Mouse (Mus musculus) CH12.LX (cell line): ENCODE results near the gene Hps3. TPM values are rescaled to one million over a fixed set of nuclear protein-coding genes. Genes with fewer than 3 reads are reported as not detected.

Experiments
- DNase-seq: peaks from one replicate; pipeline ENCODE4 v3.0.0-alpha.2; 2013; ENCODE audit errors: extremely low read depth
- H3K27ac ChIP-seq: 2 replicates; pipeline ENCODE4 v1.5.1; 2012; ENCODE audit warnings: low read depth, mild to moderate bottlenecking, control low read depth, moderate library complexity; ENCODE audit not compliant: insufficient read depth
- H3K27me3 ChIP-seq: replicated peaks from 2 replicates; pipeline ENCODE3; 2012; ENCODE audit warnings: inconsistent platforms
- H3K36me3 ChIP-seq, 2 experiments: replicated peaks in 1 of 2; 2 replicates each; pipeline versions ENCODE3 to v1.6.1; 2012; ENCODE audit warnings: inconsistent platforms in 1 of 2, low read length in 1 of 2, mild to moderate bottlenecking in 1 of 2, mixed read lengths in 1 of 2, moderate library complexity in 1 of 2; ENCODE audit not compliant: control insufficient read depth in 1 of 2, insufficient read depth in 1 of 2
- H3K4me1 ChIP-seq, 2 experiments: 2 replicates each; pipeline ENCODE4 v1.6.1; 2012; ENCODE audit warnings: inconsistent platforms in 1 of 2, moderate library complexity in 1 of 2; ENCODE audit not compliant: insufficient read depth in 2 of 2, control insufficient read depth in 1 of 2
- H3K4me2 ChIP-seq: 2 replicates; pipeline ENCODE4 v1.6.1; 2012; ENCODE audit warnings: low read depth, mild to moderate bottlenecking, control low read depth; ENCODE audit not compliant: poor library complexity, insufficient read depth, severe bottlenecking
- H3K4me3 ChIP-seq, 3 experiments: fragments of 150-350 bp in 1 of 3; sonication (generic) in 1 of 3; replicated peaks in 1 of 3; 2 replicates each; pipeline versions ENCODE3 to v1.5.1; 2011 to 2012; ENCODE audit warnings: low read depth in 2 of 3, low read length in 2 of 3, mild to moderate bottlenecking in 2 of 3, moderate library complexity in 2 of 3, control low read depth in 1 of 3, improper control_type of control experiment in 1 of 3, inconsistent platforms in 1 of 3, mixed read lengths in 1 of 3; ENCODE audit not compliant: poor library complexity in 1 of 3
- H3K79me2 ChIP-seq: replicated peaks from 2 replicates; pipeline ENCODE4 v1.6.1; 2012; ENCODE audit warnings: mild to moderate bottlenecking, moderate library complexity; ENCODE audit not compliant: control insufficient read depth, poor library complexity, insufficient read depth, severe bottlenecking; ENCODE audit errors: extremely low read depth
- H3K9ac ChIP-seq: 2 replicates; pipeline ENCODE4 v1.6.1; 2012; ENCODE audit warnings: low read depth, mild to moderate bottlenecking, control low read depth, moderate library complexity; ENCODE audit not compliant: insufficient read depth
- H3K9me3 ChIP-seq: replicated peaks from 2 replicates; pipeline ENCODE3; 2012; ENCODE audit warnings: low read length, inconsistent platforms, mixed read lengths
- BHLHE40 ChIP-seq: IDR thresholded peaks from 2 replicates; pipeline ENCODE4 v1.6.1; 2011; ENCODE audit warnings: mild to moderate bottlenecking, low read depth, low read length, improper control_type of control experiment
- CHD1 ChIP-seq: IDR thresholded peaks from 2 replicates; pipeline ENCODE4 v1.6.1; 2012; ENCODE audit warnings: low read depth, low read length, improper control_type of control experiment, inconsistent platforms
- CHD2 ChIP-seq: IDR thresholded peaks from 2 replicates; pipeline ENCODE4 v1.6.1; 2011; ENCODE audit warnings: low read length, improper control_type of control experiment
- CTCF ChIP-seq, 2 experiments: IDR thresholded peaks in 1 of 2; conservative IDR thresholded peaks in 1 of 2; 2 replicates each; pipeline ENCODE4 v1.5.1; 2011 to 2012; ENCODE audit warnings: low read depth in 2 of 2, low read length in 2 of 2, improper control_type of control experiment in 1 of 2, inconsistent platforms in 1 of 2, mild to moderate bottlenecking in 1 of 2, moderate library complexity in 1 of 2
- E2F4 ChIP-seq: IDR thresholded peaks from 2 replicates; pipeline ENCODE4 v1.6.1; 2011; ENCODE audit warnings: low read depth, low read length, improper control_type of control experiment; ENCODE audit not compliant: insufficient replicate concordance
- ELF1 ChIP-seq: IDR thresholded peaks from 2 replicates; pipeline ENCODE4 v1.6.1; 2014; ENCODE audit warnings: low read depth, mild to moderate bottlenecking, inconsistent platforms, low read length, improper control_type of control experiment
- EP300 ChIP-seq: IDR thresholded peaks from 2 replicates; pipeline ENCODE4 v1.6.1; 2011; ENCODE audit warnings: low read length, improper control_type of control experiment
- ETS1 ChIP-seq: conservative IDR thresholded peaks from 2 replicates; pipeline ENCODE4 v1.6.1; 2012; ENCODE audit warnings: low read depth, mild to moderate bottlenecking, inconsistent platforms, low read length, improper control_type of control experiment, moderate library complexity
- GABPA ChIP-seq: IDR thresholded peaks from 2 replicates; pipeline ENCODE4 v1.6.1; 2012; ENCODE audit warnings: low read depth, low read length, improper control_type of control experiment, inconsistent platforms; ENCODE audit not compliant: insufficient replicate concordance
- HCFC1 ChIP-seq: IDR thresholded peaks from 2 replicates; pipeline ENCODE4 v1.6.1; 2012; ENCODE audit warnings: low read depth, mild to moderate bottlenecking, inconsistent platforms, low read length, improper control_type of control experiment
- IRF4 ChIP-seq: IDR thresholded peaks from 2 replicates; pipeline ENCODE4 v1.6.1; 2014; ENCODE audit warnings: low read depth, mild to moderate bottlenecking, inconsistent platforms, low read length, improper control_type of control experiment
- JUN ChIP-seq: IDR thresholded peaks from 2 replicates; pipeline ENCODE4 v1.6.1; 2011; ENCODE audit warnings: low read depth, mild to moderate bottlenecking, low read length, improper control_type of control experiment, moderate library complexity; ENCODE audit not compliant: insufficient read depth
- JUND ChIP-seq: conservative IDR thresholded peaks from 2 replicates; pipeline ENCODE4 v1.6.1; 2011; ENCODE audit warnings: low read depth, low read length, improper control_type of control experiment
- KAT2A ChIP-seq: IDR thresholded peaks from 2 replicates; pipeline ENCODE4 v1.6.1; 2012; ENCODE audit warnings: low read length, improper control_type of control experiment, inconsistent platforms; ENCODE audit not compliant: insufficient replicate concordance
- MAFK ChIP-seq: IDR thresholded peaks from 2 replicates; pipeline ENCODE4 v1.6.1; 2011; ENCODE audit warnings: low read length, improper control_type of control experiment; ENCODE audit not compliant: insufficient replicate concordance
- MAX ChIP-seq: IDR thresholded peaks from 2 replicates; pipeline ENCODE4 v1.6.1; 2011; ENCODE audit warnings: low read length, improper control_type of control experiment
- MAZ ChIP-seq: IDR thresholded peaks from 2 replicates; pipeline ENCODE4 v1.6.1; 2012; ENCODE audit warnings: low read depth, mild to moderate bottlenecking, inconsistent platforms, low read length, improper control_type of control experiment, moderate library complexity
- MEF2A ChIP-seq: IDR thresholded peaks from 2 replicates; pipeline ENCODE4 v1.6.1; 2014; ENCODE audit warnings: low read depth, mild to moderate bottlenecking, inconsistent platforms, low read length, improper control_type of control experiment, borderline replicate concordance
- MXI1 ChIP-seq: IDR thresholded peaks from 2 replicates; pipeline ENCODE4 v1.6.1; 2011; ENCODE audit warnings: mild to moderate bottlenecking, low read depth, low read length, improper control_type of control experiment
- MYC ChIP-seq: IDR thresholded peaks from 2 replicates; pipeline ENCODE4 v1.6.1; 2011; ENCODE audit warnings: low read depth, mild to moderate bottlenecking, improper control_type of control experiment, low read length
- NELFE ChIP-seq: IDR thresholded peaks from 2 replicates; pipeline ENCODE4 v1.6.1; 2011; ENCODE audit warnings: low read depth, low read length, improper control_type of control experiment
- NRF1 ChIP-seq: IDR thresholded peaks from 2 replicates; pipeline ENCODE4 v1.6.1; 2014; ENCODE audit warnings: low read depth, mild to moderate bottlenecking, inconsistent platforms, low read length, improper control_type of control experiment, moderate library complexity
- PAX5 ChIP-seq: IDR thresholded peaks from 2 replicates; pipeline ENCODE4 v1.6.1; 2012; ENCODE audit warnings: low read length, inconsistent platforms, mixed read lengths
- POLR2A ChIP-seq: IDR thresholded peaks from 2 replicates; pipeline ENCODE4 v1.6.1; 2011; ENCODE audit warnings: low read depth, mild to moderate bottlenecking, improper control_type of control experiment, low read length
- POLR2AphosphoS2 ChIP-seq: IDR thresholded peaks from 2 replicates; pipeline ENCODE4 v1.6.1; 2011; ENCODE audit warnings: low read depth, low read length, improper control_type of control experiment
- RAD21 ChIP-seq: IDR thresholded peaks from 2 replicates; pipeline ENCODE4 v1.6.1; 2011; ENCODE audit warnings: low read depth, mild to moderate bottlenecking, low read length, improper control_type of control experiment, moderate library complexity
- RCOR1 ChIP-seq: conservative IDR thresholded peaks from 2 replicates; pipeline ENCODE4 v1.6.1; 2012; ENCODE audit warnings: low read depth, mild to moderate bottlenecking, inconsistent platforms, low read length, improper control_type of control experiment
- SIN3A ChIP-seq: IDR thresholded peaks from 2 replicates; pipeline ENCODE4 v1.6.1; 2012; ENCODE audit warnings: low read length, improper control_type of control experiment, inconsistent platforms
- SMC3 ChIP-seq: IDR thresholded peaks from 2 replicates; pipeline ENCODE4 v1.6.1; 2011; ENCODE audit warnings: low read depth, low read length, improper control_type of control experiment
- TBP ChIP-seq: conservative IDR thresholded peaks from 2 replicates; pipeline ENCODE4 v1.6.1; 2011; ENCODE audit warnings: low read depth, low read length, improper control_type of control experiment
- TCF12 ChIP-seq: IDR thresholded peaks from 2 replicates; pipeline ENCODE4 v1.6.1; 2014; ENCODE audit warnings: low read depth, mild to moderate bottlenecking, inconsistent platforms, low read length, improper control_type of control experiment
- UBTF ChIP-seq: IDR thresholded peaks from 2 replicates; pipeline ENCODE4 v1.6.1; 2012; ENCODE audit warnings: low read depth, mild to moderate bottlenecking, inconsistent platforms, low read length, improper control_type of control experiment, moderate library complexity
- USF1 ChIP-seq: IDR thresholded peaks from 2 replicates; pipeline ENCODE4 v1.6.1; 2014; ENCODE audit warnings: low read depth, mild to moderate bottlenecking, inconsistent platforms, low read length, improper control_type of control experiment
- USF2 ChIP-seq: conservative IDR thresholded peaks from 2 replicates; pipeline ENCODE4 v1.6.1; 2011; ENCODE audit warnings: low read depth, low read length, improper control_type of control experiment
- ZC3H11A ChIP-seq: IDR thresholded peaks from 2 replicates; pipeline ENCODE4 v1.6.1; 2012; ENCODE audit warnings: low read depth, mild to moderate bottlenecking, inconsistent platforms, low read length, improper control_type of control experiment
- ZKSCAN1 ChIP-seq: IDR thresholded peaks from 2 replicates; pipeline ENCODE4 v1.6.1; 2012; ENCODE audit warnings: low read depth, inconsistent platforms, low read length, improper control_type of control experiment, borderline replicate concordance
- ZMIZ1 ChIP-seq: IDR thresholded peaks from 2 replicates; pipeline ENCODE4 v1.6.1; 2012; ENCODE audit warnings: low read depth, mild to moderate bottlenecking, inconsistent platforms, low read length, improper control_type of control experiment
- ZNF384 ChIP-seq: IDR thresholded peaks from 2 replicates; pipeline ENCODE4 v1.6.1; 2012; ENCODE audit warnings: low read depth, low read length, improper control_type of control experiment, inconsistent platforms
- dilution Hi-C: fragments of 300-500 bp; cut with MboI; formaldehyde crosslinking; loops from 2 replicates; pipeline ENCODE4 v1.14.3; 2020; ENCODE audit warnings: low sequenced_read_pairs; ENCODE audit not compliant: extremely low pct_unique_long_range_greater_than_20kb, extremely low pct_ligation_motif_present
- in situ Hi-C: fragments of 300-500 bp; cut with MboI; formaldehyde crosslinking; loops from 3 replicates; pipeline ENCODE4 v1.14.3; 2019; ENCODE audit warnings: low sequenced_read_pairs, low pct_ligation_motif_present, low pct_unique_long_range_greater_than_20kb, mixed read lengths
- polyA plus RNA-seq: library from polyadenylated mRNA; unstranded; fragments of >175 nt; gene quantifications from 2 replicates; pipeline ENCODE4 v1.2.1, GENCODE M21; 2012; ENCODE audit warnings: low read depth; ENCODE audit not compliant: insufficient read length
- total RNA-seq, 2 experiments: library from RNA; depleted of rRNA; stranded (reverse); fragments of 300-350 nt in 1 of 2; fragments of >200 nt in 1 of 2; gene quantifications; 2 replicates each; pipeline ENCODE4 v1.2.3; 2012 to 2014

The Hps3 gene
- total and polyA plus RNA-seq, 3 experiments: 18.2 to 37.3 (median 31.8) TPM

DNA sequence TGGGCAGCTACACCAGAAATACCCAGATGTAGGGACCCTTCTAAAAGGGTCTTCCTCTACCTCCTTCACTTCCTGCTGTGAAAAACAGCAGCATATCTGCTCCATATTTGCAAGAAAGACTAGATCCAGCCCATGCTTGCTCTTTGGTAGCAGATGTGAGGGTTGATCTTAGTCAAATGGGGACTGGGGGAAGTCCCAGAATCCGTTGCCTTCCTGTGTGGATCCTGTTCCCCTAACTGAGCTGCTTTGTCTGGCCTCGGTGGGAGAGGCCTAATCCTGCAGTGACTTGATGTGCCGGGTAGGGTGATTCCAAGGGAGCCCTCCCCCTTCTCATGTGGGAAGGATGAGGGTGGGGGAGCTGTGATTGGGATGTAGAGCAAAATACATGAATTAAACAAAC, 49.0 kb downstream of the Hps3 start:
- DNase-seq: peak; percentile 89
- dilution Hi-C loops: no loop called here
- H3K9me3 ChIP-seq: no peaks in the 10 kb centered on the region
- H3K4me1 ChIP-seq: peaks cover 9 to 28% of the 10 kb centered on the region in 2 experiments
- peak overlapping the region; percentile 47; the same call in 1 of the 2 replicates for H3K4me2 ChIP-seq
- peaks cover 0 to 2% of the 10 kb centered on the region in 2 experiments for H3K36me3 ChIP-seq
- H3K27me3 ChIP-seq: no peaks in the 10 kb centered on the region
- peak overlapping the region; percentile 55 for H3K27ac ChIP-seq
- H3K9ac ChIP-seq: peak overlapping the region; percentile 27; the same call in 1 of the 2 replicates
- no peak for TF ChIP-seq MAFK
- no peak for TF ChIP-seq E2F4
- TF ChIP-seq CHD2: peak; percentile 26; the same call in 1 of the 2 replicates
- TF ChIP-seq RAD21: no peak; the same call in none of the 2 replicates
- TF ChIP-seq MYC: peak; percentile 24; the same call in 1 of the 2 replicates
- TF ChIP-seq BHLHE40: no peak
- no peak for TF ChIP-seq ZMIZ1
- no peak for TF ChIP-seq CHD1
- TF ChIP-seq TCF12: peak; percentile 80
- TF ChIP-seq KAT2A: no peak
- TF ChIP-seq MEF2A: peak; percentile 67
- peak; percentile 48; the same call in 1 of the 2 replicates for TF ChIP-seq ETS1
- no peak for TF ChIP-seq POLR2AphosphoS2
- no peak for TF ChIP-seq UBTF
- no peak for TF ChIP-seq USF1
- no peak for TF ChIP-seq SMC3
- no peak for TF ChIP-seq USF2
- TF ChIP-seq HCFC1: no peak
- no peak for TF ChIP-seq MAZ
- TF ChIP-seq NRF1: 0 out of 2 replicates have a peak, but pooled peaks have one; percentile 10
- peak; percentile 63 for TF ChIP-seq JUN
- no peak for TF ChIP-seq GABPA
- peak; percentile 79 for TF ChIP-seq JUND
- no peak; the same call in 1 of the 2 replicates for TF ChIP-seq MXI1
- TF ChIP-seq ZNF384: no peak
- peak; percentile 88 for TF ChIP-seq EP300
- peak; percentile 50; the same call in 1 of the 2 replicates for TF ChIP-seq POLR2A
- peak; percentile 38; the same call in 1 of the 2 replicates for TF ChIP-seq ELF1
- TF ChIP-seq MAX: no peak; the same call in 1 of the 2 replicates
- TF ChIP-seq RCOR1: no peak
- no peak for TF ChIP-seq ZKSCAN1
- no peak for TF ChIP-seq SIN3A
- TF ChIP-seq TBP: 0 out of 2 replicates have a peak, but pooled peaks have one; percentile 39
- TF ChIP-seq CTCF (conservative IDR thresholded peaks at IDR 0.05 in 1 of 2, IDR thresholded peaks at IDR 0.05 in 1 of 2; ENCODE audit: low read depth in 2 of 2, low read length in 2 of 2): no peak
- no peak for TF ChIP-seq PAX5
- TF ChIP-seq IRF4: peak; percentile 92
- no peak for TF ChIP-seq ZC3H11A
- no peak for TF ChIP-seq NELFE
- peak overlapping the region in 1 of 3 experiments; percentile 16 for H3K4me3 ChIP-seq
- no peaks in the 10 kb centered on the region for H3K79me2 ChIP-seq
- in situ Hi-C loops: no loop called here
